Mouse (Mus musculus) frontal cortex, postnatal 25 days (tissue): ENCODE results near the gene Pnldc1.
"Not testable (repeated sequence)": the region's sequence is repeated elsewhere in the genome, so short reads cannot be mapped to it uniquely, and the experiment has no call there.

ENCODE experiments used
- DNase-seq, 2 experiments: peaks; one replicate each; pipeline ENCODE4 v3.0.0; 2022; ENCODE audit warnings: low spot score in 2 of 2

Pnldc1 gene

DNA sequence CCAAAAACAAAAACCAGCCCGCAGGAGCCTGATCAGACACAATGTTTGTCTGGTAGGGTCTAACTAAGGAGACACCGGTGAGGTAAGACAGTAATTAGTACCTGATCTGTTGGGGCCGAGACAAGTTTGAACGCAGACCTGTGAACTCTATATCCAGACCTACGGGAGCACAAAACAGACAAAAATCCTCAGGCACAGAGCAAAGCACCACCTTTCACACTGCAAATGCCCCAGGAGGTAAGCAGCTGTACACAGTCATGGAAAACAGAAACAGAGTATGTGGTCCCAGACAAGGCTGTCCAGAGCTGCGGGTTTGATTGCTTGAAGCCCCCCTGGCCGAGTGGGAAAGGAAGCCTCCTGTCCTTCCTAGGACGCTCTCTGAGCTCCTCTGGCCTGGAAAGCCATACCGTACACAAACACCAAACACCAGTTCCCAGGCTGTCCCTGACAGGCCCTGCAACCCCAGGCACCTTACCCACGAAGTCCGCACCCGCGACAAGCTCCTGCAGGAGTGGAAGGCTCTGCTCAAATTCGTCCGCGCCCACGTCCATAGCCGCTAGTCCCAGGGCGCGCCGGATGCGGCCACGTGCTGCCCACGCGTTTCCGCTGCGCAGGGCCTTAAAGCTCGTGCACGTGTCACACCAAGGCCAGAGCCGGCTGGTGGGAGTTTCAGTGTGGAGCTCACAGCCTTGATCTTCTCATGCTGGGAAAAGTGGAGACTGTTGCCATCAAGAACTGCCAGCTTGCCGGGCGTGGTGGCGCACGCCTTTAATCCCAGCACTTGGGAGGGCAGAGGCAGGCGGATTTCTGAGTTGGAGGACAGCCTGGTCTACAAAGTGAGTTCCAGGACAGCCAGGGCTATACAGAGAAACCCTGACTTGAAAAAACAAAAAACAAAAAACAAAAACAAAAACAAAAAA, at the start of gene Pnldc1:
Pnldc1 (minus strand) TSS at position 870 of the 920 bp plus-strand sequence.
- DNase-seq = no peak

DNA sequence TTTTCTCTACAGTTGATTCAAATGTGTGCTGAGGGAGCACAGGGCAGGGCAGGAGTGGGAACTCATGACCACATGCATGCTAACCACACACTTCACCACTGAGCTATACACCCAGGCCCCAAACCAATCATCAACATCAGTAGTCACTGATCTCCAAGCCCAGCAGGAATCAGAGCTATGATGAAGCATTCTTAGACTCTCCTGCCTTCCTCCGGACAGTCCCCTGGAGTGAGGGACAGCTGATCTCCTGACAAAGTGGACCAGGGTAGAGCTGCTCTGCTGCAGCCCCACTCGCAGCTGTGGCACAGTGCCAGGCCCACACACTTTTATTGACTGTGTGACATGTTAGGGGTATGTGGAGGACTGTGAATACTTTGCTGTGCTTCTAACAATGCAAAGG, 49.3 kb upstream of the Pnldc1 start:
- not testable (repeated sequence) for DNase-seq

DNA sequence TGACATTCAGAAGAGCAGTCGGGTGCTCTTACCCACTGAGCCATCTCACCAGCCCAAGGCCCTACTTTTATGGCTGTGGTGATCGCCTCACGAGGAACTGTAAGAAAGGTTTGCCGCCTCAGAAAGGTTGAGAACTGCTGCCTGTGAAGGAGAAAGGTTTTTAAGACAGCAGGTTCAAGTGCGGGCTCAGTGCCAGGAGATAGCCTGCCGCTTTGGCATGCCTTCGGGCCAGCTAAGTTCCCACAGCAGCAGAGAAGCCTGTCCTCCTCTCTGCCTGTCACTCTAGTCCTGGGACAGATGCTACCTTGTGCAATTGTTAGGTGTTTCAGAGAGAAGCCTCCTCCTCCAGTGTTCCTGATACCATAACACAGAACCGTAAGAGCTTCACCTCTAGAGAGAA, 46.6 kb upstream of the Pnldc1 start:
- DNase-seq = no peak

DNA sequence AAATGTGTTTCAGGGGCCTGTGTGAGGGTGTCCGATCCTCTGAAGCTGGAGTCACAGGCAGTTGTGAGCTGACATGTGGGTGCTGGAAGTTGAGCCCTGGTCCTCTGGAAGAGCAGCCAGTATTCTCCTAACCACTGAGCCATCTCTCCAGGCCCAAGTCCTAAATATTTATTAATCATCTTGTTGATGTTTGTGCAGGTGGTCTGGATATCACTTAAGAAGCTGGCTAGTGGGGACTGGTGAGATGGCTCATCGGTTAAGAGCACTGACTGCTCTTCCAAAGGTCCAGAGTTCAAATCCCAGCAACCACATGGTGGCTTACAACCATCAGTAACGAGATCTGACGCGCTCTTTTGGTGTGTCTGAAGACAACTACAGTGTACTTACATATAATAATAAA, 39.6 kb upstream of the Pnldc1 start:
- no peak for DNase-seq

DNA sequence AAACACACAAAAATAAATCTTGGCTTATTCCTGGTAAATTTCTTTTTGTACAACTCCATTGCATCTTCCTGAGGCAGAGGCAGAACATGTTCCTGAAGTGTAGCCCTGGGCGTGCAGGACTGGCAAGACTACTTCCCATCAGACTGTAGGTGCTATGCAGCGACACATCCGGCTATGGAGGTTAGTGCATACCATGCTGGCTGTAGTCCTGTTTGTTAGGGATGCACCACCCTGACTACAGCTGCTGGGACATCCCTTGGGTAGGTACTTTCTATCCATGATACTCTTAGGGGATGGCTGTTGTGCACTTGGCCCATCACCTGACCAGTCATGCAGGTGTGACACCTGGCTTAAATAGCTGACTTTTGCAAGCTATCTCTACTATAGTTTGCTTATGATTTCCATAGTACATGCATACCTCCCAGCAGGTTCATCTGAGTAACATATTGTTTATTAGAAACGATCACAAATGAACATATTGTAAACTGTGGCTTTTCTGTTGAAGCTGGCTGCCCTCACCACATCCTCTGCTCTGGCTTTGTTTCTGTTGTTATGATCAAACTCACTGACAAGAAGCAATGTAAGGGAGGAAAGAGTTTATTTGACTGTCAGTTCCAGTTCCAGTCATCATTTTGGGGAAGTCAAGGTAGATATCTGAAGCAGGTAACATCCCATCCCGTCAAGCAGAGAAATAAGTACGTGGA, 32.6 kb upstream of the Pnldc1 start:
- no peak for DNase-seq

DNA sequence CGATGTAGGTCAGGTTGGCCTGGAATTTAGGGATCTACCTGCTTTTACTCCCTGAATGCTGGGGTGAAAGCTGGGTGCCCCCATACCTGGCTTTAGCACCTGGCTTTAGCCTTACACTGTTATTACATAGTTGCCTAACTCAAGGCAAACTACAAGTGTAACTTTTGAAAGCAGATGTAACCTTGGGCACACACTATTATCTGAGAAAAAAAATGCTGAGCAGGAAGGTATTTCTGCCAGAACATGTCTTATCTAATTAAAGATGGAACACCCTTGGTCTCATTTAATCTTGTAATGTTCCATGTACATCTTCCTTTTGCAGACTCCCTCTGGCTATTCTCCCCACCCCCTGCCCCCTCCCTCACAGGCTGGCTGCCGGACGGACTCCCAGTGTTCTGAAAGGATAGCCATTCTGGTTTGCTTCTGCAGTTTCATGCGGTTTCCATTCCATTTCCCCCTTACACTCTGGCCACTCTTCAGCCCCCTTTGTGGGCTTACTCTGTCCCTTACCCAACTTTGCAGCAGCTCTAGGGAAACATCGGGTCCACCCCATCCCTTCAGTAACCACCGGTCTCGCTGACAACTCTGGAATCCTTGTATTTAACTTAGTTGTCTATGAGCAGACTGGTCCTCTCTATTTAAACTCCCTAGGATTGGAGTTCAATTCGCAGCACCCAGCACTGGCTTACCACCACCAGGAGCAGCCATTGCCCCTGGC, 31.7 kb upstream of the Pnldc1 start:
- no peak for DNase-seq

DNA sequence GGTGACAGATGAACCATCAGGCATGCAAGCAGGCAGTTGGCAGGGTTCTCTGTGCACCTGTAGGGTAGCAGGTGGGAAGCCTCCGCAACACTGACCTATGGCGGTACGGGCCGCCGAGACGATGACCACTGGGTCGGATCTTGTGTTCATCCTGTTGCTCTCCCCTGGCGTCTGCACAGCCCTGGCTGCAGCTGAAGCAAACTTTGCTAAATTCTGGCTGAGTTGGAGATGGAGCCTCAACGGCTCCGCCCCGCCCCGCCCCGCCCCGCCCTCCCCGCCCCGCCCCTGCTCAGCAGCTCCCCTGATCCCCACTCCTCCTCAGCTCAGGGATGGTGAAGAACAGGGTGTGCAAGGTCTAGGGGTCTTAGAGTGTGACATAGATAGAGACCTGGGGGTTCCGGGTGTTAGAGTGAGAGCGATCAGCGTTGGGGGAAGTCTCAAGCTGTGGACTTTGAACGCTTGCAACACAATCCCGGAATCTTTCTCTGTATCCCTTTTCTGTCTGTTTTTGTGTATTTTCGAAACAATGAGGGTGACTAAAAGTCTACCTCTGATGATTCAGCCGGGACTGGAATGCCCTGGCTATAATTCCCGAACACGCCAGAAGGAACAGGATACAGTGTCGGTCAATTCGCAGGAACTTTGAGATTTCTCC, 30.2 kb upstream of the Pnldc1 start, which contains the start of gene Acat3:
Acat3 (minus strand) TSS at position 450 of the 655 bp plus-strand sequence.
- no peak for DNase-seq

DNA sequence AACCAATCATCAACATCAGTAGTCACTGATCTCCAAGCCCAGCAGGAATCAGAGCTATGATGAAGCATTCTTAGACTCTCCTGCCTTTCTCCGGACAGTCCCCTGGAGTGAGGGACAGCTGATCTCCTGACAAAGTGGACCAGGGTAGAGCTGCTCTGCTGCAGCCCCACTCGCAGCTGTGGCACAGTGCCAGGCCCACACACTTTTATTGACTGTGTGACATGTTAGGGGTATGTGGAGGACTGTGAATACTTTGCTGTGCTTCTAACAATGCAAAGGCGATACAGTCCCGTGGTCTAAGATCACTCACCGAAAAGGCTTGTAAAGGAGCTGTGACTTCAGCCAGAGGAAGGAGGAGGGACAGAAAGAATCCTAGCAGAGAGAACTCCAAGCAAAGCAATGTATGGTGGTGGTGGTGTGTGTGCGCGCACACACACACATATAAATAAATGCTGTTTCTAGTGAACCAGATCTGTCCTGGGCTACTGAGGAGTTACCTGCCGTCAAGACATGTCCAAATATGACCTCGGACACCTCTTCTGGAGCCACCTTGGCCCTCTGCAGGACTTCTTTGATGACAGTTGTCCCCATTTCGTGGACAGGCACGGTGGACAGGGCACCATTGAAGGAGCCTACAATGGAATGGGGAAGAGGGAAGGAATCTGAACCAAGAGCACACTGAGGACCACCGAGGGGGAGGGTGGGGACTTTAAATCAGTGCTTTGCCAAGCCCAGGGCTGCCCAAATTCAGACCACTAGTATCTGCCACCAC, 29.5 kb upstream of the Pnldc1 start:
- DNase-seq = not testable (repeated sequence)

DNA sequence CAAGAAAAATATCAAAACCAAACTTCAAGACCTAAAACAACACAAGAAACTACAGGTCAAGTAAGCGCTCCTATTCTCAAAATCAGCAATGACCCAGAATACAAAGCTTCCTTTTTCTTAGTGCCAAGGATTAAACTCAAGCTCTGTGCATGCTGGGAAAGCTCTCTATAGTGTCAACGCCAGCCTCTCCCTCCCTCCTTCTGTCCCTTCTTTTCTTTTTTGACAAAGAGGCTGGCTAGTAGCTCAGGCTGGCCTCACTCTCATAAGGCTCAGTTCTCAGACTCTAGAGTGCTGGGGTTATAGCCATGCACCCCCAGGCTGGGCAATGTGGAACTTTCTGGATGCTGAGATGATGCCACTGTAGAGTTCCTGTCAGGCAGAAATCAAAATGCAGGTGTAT, 28.0 kb upstream of the Pnldc1 start:
- no peak for DNase-seq

DNA sequence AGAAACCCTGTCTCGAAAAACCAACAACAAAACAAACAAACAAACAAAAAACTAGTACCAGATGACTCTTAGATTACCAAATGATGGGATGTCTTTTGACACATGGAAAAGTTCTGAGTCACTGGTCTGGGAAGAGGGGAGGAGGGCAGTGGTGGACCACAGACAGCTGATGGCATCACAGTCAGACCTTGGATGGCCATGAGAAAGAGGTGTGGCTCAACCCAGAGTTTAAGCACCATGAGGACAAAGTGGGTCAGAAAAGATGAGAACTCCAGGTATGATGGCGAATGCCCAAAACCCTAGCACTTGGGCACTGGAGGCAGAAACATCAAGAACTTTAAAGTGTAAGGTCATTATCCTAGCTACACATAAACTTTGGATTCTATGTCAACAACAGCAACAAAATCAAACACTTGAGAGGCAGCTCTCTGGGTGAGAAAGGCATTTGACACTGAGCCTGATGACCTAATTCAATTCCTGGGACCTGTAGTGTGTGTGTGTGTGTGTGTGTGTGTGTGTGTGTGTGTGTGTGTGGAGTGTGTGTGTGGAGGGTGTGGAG, 27.5 kb upstream of the Pnldc1 start:
- DNase-seq = no peak

DNA sequence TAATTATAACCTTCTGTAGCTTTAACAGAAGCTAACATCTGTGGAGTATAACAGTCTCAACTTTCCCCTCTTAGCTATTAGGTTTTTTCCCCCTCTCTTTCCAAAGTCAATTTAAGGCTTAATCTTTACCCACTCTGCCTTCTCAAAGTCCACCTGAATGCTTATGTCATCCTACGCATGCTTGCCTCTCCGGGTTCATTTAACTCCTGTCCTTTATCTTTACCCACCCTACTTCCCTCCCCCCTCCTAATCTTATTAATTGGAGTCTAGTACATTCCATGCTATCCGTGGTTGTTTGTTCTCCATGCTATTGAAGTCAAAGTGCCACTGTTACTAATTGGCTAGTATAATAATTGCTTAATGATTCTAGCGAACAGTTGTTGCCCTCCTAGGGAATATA, 25.7 kb upstream of the Pnldc1 start:
- DNase-seq = no peak

DNA sequence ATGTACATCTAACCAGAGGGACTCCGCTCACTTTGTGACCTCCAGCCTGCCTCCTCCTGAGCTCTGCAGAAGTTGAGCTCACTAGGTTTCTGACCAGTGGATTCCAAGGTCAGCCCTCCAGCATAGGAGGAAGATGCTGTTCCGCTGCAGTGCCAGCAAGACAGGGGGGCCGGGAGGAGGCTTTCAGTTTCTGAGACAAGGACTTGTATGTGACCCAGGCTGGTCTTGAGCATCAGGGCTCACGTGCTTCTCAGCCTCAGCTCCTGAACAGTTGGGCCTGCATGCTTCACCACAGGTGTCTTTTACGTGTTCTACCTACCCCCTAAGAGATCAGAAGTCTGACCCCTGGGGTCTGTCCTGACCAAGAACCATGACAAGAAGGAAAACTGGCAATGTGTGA, 21.5 kb upstream of the Pnldc1 start:
- DNase-seq = not testable (repeated sequence)

DNA sequence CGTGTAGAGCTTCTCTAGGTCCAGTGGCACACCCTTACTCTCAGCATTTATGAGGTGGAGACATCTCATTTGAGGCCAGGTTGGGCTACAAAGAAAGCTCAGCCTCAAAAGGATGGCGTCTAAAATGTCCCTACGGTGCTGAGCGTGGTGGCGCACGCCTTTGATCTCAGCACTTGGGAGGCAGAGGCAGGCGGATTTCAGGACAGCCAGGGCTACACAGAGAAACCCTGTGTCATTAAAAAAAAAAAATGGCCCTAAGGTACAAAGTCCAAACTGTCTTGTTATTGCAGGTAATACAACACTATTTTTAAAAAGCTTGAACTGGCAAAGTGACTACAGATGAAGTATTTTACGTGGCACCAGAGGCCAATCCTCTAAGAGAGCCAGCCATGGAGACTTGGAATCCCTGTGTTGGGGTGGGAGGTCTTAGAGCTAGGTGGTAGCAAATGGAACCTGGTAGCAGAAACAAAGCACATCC, 15.7 kb upstream of the Pnldc1 start:
- no peak for DNase-seq

DNA sequence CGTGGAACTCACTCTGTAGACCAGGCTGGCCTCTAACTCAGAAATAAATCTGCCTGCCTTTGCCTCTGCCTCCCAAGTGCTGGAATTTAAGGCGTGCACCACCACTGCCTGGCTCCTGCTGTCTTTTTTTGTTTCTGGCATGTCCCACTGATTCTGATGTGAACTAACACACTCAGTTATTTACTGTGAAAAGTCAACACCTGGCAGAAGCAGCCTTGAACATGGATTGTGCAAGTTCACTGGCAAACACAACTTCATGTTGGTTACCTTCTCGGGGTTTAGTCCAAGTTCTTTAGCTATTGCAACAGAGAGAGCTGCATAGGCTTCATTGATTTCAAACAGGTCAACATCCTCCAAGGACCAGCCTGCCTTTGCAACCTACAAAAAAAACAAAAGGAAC, 15.0 kb upstream of the Pnldc1 start:
- DNase-seq = no peak

DNA sequence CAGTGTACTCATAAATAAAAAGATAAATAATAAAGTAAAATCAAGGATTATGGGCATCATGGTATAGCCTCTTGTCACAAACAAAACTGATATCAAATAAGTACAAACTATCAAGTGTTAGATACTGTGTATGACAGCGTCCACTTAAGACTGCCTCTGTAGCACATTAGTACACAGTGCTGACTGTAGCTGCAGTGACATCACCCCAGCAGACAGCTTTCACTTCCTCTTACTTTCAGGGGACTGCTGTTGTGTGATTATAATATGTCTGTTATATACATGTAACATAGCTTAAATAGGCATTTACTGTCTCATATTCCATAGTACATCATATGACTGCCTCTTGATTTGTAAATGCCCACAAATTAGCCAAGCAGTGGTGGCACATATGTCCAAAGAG, 11.0 kb upstream of the Pnldc1 start:
- DNase-seq = no peak

DNA sequence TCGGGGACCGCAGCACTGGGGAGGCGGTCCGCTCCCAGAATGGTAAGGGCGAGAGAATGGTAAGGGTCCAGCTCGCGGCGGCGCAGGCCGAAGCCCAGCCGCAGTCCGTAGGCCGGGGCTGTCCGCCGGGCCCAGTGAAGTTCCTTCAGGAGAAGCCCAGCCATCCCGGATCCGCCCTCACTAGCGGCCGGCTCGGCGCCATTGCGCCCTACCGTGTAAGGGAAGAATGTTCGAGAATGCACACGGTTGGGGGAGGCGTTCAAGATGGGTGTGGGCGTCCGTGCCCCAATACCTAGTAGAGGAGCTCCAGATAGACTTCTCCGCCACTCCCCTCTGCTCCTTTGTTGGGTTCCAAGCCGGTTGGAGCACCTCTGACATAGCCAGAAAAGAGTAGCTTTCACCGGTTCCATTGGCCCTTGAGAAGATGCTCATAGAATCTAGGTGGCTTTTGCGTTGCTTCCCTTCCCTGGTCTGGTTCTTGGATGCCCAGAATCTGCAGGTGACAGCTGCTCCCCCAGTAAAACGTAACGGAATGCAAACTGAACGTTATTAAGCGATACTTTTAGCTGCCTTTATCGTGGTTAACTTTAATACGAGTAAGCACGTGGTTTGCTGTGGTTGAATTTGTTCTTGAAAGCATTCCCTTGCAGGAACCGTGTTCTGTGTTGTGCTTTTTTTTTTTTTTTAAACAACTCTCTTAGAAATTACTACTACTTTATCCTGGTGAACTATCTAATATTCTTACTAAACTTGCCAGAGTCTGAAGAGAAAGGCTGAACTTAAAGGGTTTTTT, 6.8 kb upstream of the Pnldc1 start:
- DNase-seq = peak in 1 of 2 experiments; percentile 53

DNA sequence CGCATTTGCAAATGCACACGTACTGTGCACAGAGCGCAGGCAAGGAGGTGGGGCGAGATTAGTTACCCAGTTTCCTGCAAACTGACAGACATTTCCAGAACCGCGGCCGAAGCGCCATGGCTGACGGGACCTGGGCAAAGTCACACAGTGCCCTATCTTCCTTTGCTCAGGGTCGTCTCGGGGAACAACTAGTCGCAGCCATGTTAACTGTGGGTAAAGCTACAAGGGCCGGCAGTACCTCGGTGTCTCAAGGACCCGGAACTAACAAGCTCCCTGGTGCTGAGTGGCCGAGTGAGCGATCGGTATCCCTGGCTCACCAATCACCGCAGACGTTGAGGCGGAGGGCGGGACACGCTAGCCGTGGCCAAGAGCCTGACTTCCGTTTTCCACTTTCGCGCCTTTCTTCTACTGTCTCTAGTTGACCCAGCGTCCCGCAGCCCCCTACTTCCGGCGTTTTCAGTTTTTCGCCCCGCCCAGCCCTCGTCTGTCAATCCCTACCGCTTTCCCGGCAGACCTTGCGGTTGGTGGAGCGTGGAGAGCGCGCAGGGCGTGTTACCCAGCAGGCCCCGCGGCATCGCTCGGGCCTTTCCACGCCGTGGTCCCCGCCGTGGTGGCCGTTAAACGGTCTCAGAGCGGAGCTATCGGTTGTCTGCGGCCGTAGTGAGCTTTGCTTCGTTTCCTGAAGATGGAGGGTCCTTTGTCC, 6.0 kb upstream of the Pnldc1 start, which contains the start of gene Mrpl18:
Mrpl18 (minus strand) TSS at position 465 of the 703 bp plus-strand sequence.
- DNase-seq = peak; percentile 96 to 99

DNA sequence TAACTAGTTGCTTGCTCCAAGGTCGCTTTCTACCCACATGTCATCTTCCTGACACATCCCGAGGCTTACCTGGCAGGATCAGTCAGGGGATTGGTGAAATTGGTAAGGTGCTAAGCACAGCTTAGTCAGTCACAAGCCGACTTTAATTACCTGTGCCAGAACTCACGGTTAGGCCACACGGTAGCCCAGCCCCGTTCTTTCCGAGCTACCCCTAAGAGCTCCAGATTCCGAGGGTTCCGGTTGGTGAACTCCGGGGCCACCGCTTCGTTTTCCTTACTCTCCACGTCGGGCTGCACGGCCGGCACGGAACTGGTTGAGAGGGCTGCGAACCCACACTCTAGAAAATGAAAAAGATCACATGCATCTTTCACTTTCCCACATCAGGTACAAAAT, 5.5 kb upstream of the Pnldc1 start, which contains the start of gene Tcp1:
Tcp1 (plus strand) TSS at position 214 of the 393 bp plus-strand sequence.
- no peak for DNase-seq

DNA sequence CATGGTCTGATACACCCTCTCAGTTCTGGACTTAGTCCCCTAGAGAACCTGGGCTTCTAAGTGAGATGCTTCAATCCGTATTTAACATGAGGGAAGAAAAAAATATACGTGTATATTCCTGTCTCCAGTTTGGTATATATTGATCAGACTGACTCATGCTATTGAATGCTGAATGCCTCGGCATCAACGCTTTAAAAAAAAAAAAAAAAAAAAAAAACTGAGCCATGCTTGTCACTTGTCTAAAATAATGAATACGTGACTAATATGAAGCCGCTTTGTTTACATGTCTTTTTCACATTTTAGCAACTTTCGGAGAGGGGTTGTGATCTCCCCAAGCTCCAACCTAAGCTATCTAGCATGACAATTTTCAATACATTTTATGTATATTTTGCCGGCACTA, 361 bp upstream of the Pnldc1 start:
- no peak for DNase-seq
